Mouse (Mus musculus) Muller cell, postnatal 12 days (primary cell): ENCODE data around the gene Gabpb1.
A peak's percentile ranks its signal among the peaks of the same experiment; 100 is the strongest.
"Not testable (repeated sequence)": the region's sequence is repeated elsewhere in the genome, so short reads cannot be mapped to it uniquely, and the experiment has no call there.

ENCODE experiments used
- DNase-seq: peaks from one replicate; pipeline ENCODE4 v3.0.0-alpha.2; 2015; ENCODE audit errors: inconsistent ontology term

The Gabpb1 gene

GRCm38 (mm10) chr2:126640298-126640697 is 35.8 kb downstream of the Gabpb1 start:
- no peak for DNase-seq

DNA sequence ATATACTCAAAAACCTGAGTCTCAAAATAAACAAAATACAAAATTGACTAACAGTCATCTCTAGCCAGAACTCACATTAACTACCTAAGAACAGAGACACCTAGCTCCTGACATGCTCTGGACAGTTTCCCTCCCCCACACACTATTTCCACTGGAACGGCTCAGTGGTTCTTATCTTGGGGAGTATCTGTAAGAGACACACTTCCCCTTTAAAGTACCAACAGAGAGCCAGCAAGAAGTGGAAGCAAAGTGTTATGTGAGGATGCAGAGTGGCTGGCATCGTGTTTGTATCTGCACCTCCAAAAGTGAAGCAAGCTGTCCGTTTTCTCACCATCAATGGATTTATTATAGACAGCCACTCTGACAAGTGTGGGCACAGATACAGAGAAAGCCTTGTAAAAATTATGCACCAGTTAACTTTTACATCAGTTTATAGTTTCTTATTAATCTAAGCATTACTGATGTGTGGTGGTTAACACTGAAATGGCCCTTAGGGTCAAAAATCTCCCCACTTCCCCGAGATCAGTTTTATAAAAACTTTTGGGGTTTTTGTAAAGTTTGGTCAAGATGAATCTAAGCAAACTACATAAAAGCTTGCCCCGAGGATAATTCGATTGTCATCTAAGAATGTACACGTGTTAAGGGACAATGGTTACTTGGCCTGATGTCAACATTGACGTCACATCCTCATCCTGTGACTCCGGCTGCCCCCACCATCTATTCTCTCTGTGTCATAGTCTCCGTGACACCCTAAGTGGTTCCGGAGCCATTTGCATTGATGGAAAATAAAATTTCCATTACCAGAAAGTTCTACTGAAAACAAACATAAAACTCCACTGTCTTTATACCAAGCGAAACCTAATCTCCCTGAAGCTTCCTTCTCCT is 40.0 kb downstream of the Gabpb1 start:
- no peak for DNase-seq

GRCm38 (mm10) chr2:126633165-126633564 is 43.0 kb downstream of the Gabpb1 start:
- DNase-seq = no peak

GRCm38 (mm10) chr2:126628455-126628995 is 47.6 kb downstream of the Gabpb1 start:
- no peak for DNase-seq

DNA sequence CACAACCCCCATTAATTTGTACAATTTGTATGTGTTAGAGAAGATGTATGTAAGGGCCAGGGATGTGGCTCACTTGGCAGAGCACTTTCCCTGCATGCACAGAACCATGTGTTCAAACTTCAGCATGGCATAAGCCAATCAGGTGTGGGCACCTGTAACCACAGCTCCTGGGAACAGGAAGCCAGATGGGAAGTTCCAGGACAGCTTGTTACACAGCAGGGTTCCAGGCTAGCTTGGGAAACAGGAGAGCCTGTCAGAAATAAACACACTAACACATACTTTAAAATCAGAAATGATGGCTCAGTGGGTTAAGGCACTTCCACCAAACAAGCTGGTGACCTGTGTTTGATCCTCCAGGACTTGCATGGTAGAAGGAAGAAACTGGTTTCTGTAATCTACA is 53.0 kb downstream of the Gabpb1 start:
- no peak for DNase-seq

DNA sequence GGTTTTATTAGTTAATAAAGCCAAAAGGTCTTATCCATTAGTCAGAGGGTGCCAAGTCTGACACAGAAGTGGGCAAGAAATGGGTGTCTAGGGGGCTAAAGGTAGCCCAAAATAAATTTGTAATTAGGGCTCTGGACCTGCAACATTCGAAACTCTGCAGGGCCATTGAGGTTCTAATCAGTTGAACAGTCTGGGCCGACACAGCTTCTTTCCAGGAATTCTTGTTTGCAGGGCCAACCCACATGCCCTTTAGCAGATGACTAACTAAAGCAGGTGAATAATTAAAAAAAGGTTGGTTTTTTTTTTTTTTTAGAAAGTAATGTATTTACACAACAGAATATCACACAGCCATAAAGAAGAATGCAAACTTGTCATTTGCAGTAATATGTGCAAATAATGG is 53.7 kb downstream of the Gabpb1 start:
- DNase-seq = no peak

GRCm38 (mm10) chr2:126619249-126619704 is 56.9 kb downstream of the Gabpb1 start, which contains the start of gene Hdc:
TSS of gene Hdc (minus strand) at chr2:126619299.
- no peak for DNase-seq

DNA sequence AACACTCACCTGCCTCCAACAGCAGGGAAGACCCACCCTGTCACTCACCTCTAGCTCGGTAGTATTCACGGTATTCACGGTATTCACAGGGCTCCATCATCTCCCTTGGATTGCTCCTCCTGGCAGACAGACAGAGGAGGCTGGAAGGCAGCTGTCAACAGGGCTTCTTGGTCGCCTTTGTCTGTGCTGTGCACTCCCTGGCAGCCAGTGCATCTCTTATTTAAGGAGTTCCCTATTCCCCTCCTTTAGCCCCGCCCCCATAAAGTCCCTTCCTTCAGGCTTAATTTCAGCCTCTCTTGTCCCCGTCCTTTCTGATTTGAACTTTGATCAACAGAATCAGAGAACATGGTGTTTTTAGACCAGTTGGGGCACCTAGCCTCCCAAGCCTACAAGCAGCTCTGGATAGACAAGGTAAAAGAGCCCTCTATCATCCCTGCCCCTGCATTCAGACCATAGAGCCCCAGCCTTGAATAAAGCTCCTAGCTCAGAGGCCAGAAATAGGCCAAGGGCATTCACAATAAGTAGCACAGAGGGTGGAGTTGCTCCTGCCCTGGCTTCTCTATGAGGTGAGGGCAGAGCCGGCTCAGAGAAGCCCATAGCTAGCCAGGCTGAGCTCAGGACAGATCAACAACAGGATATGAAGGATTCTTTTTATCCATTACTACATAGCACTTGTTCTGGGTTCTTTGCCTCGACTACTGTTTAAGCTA is 57.5 kb downstream of the Gabpb1 start:
- no peak for DNase-seq

DNA sequence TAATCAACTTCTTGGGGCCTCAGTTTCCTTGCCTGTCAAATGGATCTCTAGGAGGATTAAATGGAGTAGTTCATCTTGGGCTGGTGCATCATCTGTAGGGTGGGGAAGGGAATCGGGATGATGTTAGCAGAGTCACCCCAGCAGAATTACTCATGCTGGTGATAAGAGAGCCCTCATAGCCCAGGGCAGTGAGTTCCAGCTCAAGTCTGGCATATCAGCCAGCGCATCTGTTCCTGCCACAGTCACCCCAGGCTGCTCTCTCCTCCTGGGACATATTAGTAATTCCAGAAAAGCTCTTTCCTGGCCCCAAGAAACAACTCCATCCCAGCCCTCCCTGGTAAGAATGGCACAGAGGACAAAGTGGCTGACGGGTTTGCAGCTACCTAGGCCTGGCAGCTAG is 60.8 kb downstream of the Gabpb1 start:
- DNase-seq = no peak

- not testable (repeated sequence) for DNase-seq
Measured at GRCm38 (mm10) chr2:126609600-126609999, 66.5 kb downstream of the Gabpb1 start.

GRCm38 (mm10) chr2:126607553-126608203 is 68.5 kb downstream of the Gabpb1 start:
- DNase-seq = no peak

- DNase-seq = no peak
Measured at GRCm38 (mm10) chr2:126606688-126607062, 69.5 kb downstream of the Gabpb1 start.

DNA sequence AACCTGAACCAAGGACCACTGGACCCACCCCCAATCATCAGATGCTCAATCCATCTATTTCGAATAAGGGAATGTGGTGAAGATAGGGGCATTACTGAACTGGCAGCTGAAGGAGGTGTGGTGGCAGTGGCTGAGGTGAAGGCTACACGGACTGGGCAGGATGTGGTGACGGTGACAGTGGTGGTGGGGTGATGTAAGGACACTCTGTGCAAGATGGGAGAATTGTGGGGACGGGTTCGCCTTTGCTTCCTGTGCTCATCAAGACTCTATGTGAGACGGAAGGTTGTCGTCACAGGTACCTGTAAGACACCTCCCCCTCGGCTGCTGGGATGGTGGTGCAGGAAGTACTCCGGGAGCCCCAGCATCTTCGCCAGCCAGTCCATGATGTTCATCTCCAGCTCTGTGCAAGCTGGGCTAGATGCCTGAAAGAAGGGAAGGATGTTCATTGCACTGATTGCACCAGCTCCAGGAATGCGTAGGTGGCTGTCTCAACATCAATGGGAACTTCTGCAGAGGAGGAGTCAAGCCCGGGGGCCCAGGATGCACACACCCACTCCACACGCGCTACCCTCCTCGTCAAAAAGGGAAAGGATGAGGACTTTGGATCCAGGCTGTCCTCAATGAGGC is 70.0 kb downstream of the Gabpb1 start:
- no peak for DNase-seq

DNA sequence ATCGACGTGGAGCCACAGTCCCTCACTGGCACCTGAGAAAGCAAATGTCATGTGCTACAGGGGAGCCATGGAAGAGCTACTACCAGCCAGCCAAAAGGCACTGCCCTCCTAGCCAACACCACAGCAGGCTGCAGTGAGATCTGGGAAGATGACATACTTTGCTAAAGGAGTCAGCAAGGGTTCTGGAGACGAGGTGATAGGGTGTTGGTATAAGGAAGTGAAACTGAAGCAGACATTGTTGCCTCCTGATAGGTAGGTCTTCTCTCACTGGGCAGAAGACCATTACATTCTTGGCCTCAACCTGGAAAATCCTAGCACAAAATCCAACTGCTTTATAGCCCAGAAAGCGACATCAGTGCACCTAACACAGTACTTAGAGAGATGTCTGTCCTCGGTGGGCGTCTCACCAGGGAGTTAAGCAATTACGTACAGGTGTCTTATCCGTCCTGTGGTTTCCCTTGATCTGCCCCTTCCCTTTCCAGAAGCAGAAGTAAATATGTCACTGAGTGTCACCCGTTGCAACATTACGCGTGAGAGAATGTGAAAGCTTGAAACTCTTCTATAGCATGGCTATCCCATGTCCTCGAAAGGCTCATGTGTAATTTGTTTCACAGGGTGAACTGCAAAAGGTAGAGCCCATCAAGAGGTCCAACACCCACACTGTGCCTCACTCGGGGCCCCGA is 74.1 kb downstream of the Gabpb1 start:
- no peak for DNase-seq

DNA sequence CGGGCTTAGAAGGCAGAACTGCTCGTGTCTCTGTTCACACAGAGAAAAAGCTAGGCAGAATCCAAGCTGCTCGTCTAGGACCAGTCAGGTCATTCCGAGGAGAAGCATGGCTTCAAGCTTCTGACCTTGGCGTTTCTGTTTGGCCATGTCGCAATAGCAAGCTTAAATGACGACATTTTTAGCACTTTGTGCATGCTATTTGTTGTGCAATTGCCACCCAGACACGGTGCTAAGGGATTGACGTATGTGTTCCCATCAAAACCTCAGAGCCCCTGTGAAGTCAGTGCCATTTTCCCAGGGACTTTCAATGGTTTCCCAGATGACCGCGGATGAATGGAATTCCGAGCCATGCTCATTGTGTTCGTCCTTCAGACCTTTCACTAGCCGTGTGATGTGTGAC is 75.6 kb downstream of the Gabpb1 start:
- DNase-seq = no peak

DNA sequence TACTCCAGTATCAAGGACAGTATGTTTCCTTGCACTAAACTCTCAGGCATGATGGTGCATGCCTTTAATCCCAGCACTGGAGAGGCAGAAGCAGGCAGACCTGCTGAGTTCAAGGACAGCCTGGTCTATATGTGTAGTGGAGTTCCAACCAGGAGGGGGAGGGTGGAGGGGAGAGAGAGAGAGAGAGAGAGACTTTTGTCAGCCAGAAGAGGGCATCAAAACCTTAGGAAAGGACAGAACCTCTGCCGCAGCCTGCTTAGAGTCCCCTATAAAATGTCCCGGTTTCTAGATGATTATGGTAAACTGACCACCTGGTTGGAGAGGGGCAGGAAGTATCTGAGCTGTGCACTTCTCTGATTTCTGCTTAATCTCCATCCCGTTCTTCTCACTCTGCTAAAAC is 77.1 kb downstream of the Gabpb1 start:
- DNase-seq = peak; percentile 52

- DNase-seq = no peak
Measured at GRCm38 (mm10) chr2:126598359-126598758, 77.8 kb downstream of the Gabpb1 start.

- no peak for DNase-seq
Measured at GRCm38 (mm10) chr2:126597279-126598241, 78.6 kb downstream of the Gabpb1 start.

GRCm38 (mm10) chr2:126596347-126597072 is 79.6 kb downstream of the Gabpb1 start:
- DNase-seq = no peak
